In genomic region chr6:53958321-53958720, GRCm38 (mm10) we compare ENCODE assay signal across 9 mouse cellular contexts. TPM values are rescaled to one million over a fixed set of nuclear protein-coding genes. Genes with fewer than 3 reads are reported as not detected.
DNase-seq lines count a peak whose midpoint lies in the region; ATAC-seq and TF ChIP-seq lines count a peak whose summit lies in the region.
"Had no signal": no experiment of that assay in that cellular context is flagged by ENCODE, and none has a peak within 500 bp of the region (broad histone marks: within the 10 kb centered on the region; RNA-seq: fewer than 3 reads in every experiment).

No protein-coding gene starts in this region.

- peak; percentile 89 for DNase-seq in ES-CJ7 (ENCODE audit: low read depth, low spot score)
- DNase-seq in cerebellum, adult 11 months, result peak; percentile 68
- DNase-seq in heart, postnatal 25 days (ENCODE audit: low spot score), result peak; percentile 52
- peak; percentile 79 to 82 for DNase-seq in layer of hippocampus, adult 2 months (ENCODE audit: low spot score in 2 of 2)
- peak; percentile 94 for DNase-seq in lung, embryonic 14.5 days
- DNase-seq in retina, adult 2 months (ENCODE audit: low read depth, low spot score), result peak; percentile 45
- peak; percentile 86 for DNase-seq in thymus, postnatal 4 days

- 17% methylated on average over 7 of the region's 7 CpGs for whole genome bisulfite sequencing in forebrain, embryonic 16.5 days
- 13% methylated on average over 7 of the region's 7 CpGs for WGBS in lung, embryonic 14.5 days

- peak; percentile 63 for ATAC-seq in forebrain, embryonic 16.5 days
- ATAC-seq in lung, embryonic 14.5 days (ENCODE audit: insufficient read depth), result peak; percentile 59

- H3K4me1 ChIP-seq in forebrain, embryonic 16.5 days (replicated peaks; ENCODE audit: control insufficient read depth, insufficient read depth, low read length), result no peaks in the 10 kb centered on the region
- H3K4me1 ChIP-seq in lung, embryonic 14.5 days (ENCODE audit: insufficient read depth), result peaks cover 17% of the 10 kb centered on the region; the same call in 1 of the 2 replicates

- no peak overlapping the region for H3K4me3 ChIP-seq in forebrain, embryonic 16.5 days (replicated peaks; ENCODE audit: low read length)
- H3K4me3 ChIP-seq in layer of hippocampus, adult 2 months, result no peak overlapping the region; the same call in 1 of the 2 replicates
- no peak overlapping the region for H3K4me3 ChIP-seq in lung, embryonic 14.5 days (ENCODE audit: low read depth, low read length)

- H3K36me3 ChIP-seq in forebrain, embryonic 16.5 days (ENCODE audit: control insufficient read depth, insufficient read depth), result no peaks in the 10 kb centered on the region
- H3K36me3 ChIP-seq in lung, embryonic 14.5 days (ENCODE audit: insufficient read depth), result no peaks in the 10 kb centered on the region

- H3K4me2 ChIP-seq in forebrain, embryonic 16.5 days (ENCODE audit: low read length), result peak overlapping the region; percentile 24
- peak overlapping the region; percentile 44 for H3K4me2 ChIP-seq in lung, embryonic 14.5 days

- no peaks in the 10 kb centered on the region for H3K9me3 ChIP-seq in forebrain, embryonic 16.5 days (ENCODE audit: control insufficient read depth, low read length)
- no peaks in the 10 kb centered on the region for H3K9me3 ChIP-seq in lung, embryonic 14.5 days (ENCODE audit: low read depth, low read length)

- no peak overlapping the region for H3K27ac ChIP-seq in forebrain, embryonic 16.5 days (ENCODE audit: low read length)
- peak overlapping the region; percentile 61; the same call in 1 of the 2 replicates for H3K27ac ChIP-seq in layer of hippocampus, adult 2 months
- H3K27ac ChIP-seq in lung, embryonic 14.5 days (ENCODE audit: low read depth), result no peak overlapping the region

- no peak overlapping the region for H3K9ac ChIP-seq in forebrain, embryonic 16.5 days (replicated peaks; ENCODE audit: low read depth, low read length)
- H3K9ac ChIP-seq in lung, embryonic 14.5 days, result no peak overlapping the region

- intact Hi-C loops in heart, postnatal 25 days (cut with DNase I), result loop anchor here (1.0 to 5.0 kb wide), 3 partner anchors 86 to 177 kb away; no protein-coding TSS in a partner anchor

- TF ChIP-seq CTCF in layer of hippocampus, adult 2 months (conservative IDR thresholded peaks at IDR 0.05), result peak; percentile 94
- peak; percentile 96 for TF ChIP-seq CTCF in lung, embryonic 14.5 days (IDR thresholded peaks at IDR 0.05; ENCODE audit: low read depth)

- H3K27me3 ChIP-seq in forebrain, embryonic 16.5 days (replicated peaks; ENCODE audit: control insufficient read depth, insufficient read depth, low read length), result no peaks in the 10 kb centered on the region
- no peaks in the 10 kb centered on the region for H3K27me3 ChIP-seq in lung, embryonic 14.5 days (ENCODE audit: insufficient read depth, low read length)

RNA-seq across cellular contexts. Expression of gene Cpvl, which starts 20.1 kb away (rescaled TPM):
- not detected in 2 replicates for polyA plus RNA-seq in forebrain, embryonic 16.5 days (2015; fragmentation: Nextera tagmentation; extraction: Ambion mirVana)
- not detected for total RNA-seq in heart, postnatal 25 days (2021)
- total RNA-seq in layer of hippocampus, adult 2 months (2021), result not detected
- 0.16 and 0.32 TPM in 2 replicates for polyA plus RNA-seq in lung, embryonic 14.5 days (2014; fragmentation: Nextera tagmentation; extraction: Ambion mirVana)
- polyA plus RNA-seq: gonadal fat pad, adult 2 months had no signal
